Mouse (Mus musculus): ENCODE measurements around the gene Parp2.
"Not testable (repeated sequence)": the region's sequence is repeated elsewhere in the genome, so short reads cannot be mapped to it uniquely, and the experiment has no call there.

The Parp2 gene

GRCm38 (mm10) chr14:50833964-50834363 is 26.3 kb downstream of the Parp2 start:
- DNase-seq: peak; percentile 63

GRCm38 (mm10) chr14:50834435-50834834 is 26.8 kb downstream of the Parp2 start:
- peak; percentile 10 for DNase-seq

GRCm38 (mm10) chr14:50837236-50837635 is 29.6 kb downstream of the Parp2 start:
- no peak for DNase-seq

GRCm38 (mm10) chr14:50855788-50856187 is 48.1 kb downstream of the Parp2 start:
- no peak for DNase-seq

GRCm38 (mm10) chr14:50862641-50863040 is 55.0 kb downstream of the Parp2 start:
- DNase-seq: no peak

- not testable (repeated sequence) for DNase-seq
Observed at GRCm38 (mm10) chr14:50865005-50865404, 57.4 kb downstream of the Parp2 start.

GRCm38 (mm10) chr14:50866966-50867365 is 59.3 kb downstream of the Parp2 start:
- no peak for DNase-seq

GRCm38 (mm10) chr14:50868211-50868610 is 60.6 kb downstream of the Parp2 start:
- no peak for DNase-seq

- no peak for DNase-seq
Observed at GRCm38 (mm10) chr14:50868656-50869055, 61.0 kb downstream of the Parp2 start.

GRCm38 (mm10) chr14:50869889-50870804 is 62.5 kb downstream of the Parp2 start, which contains the start of gene Tep1:
Gene Tep1, minus strand, starts transcription at chr14:50870560.
- DNase-seq: peak; percentile 83

GRCm38 (mm10) chr14:50870805-50871143 is 63.1 kb downstream of the Parp2 start:
- DNase-seq: no peak
